Mouse (Mus musculus) hematopoietic stem cell, adult 5-6 weeks (primary cell): ENCODE measurements around the gene Thtpa. TPM values are rescaled to one million over a fixed set of nuclear protein-coding genes. Genes with fewer than 3 reads are reported as not detected.

ENCODE experiments used
- total RNA-seq: library from RNA; stranded (forward); fragments of 172-1452, 232-1000 nt; gene quantifications from 2 replicates; pipeline ENCODE4 v1.2.3, GENCODE M21; 2017

Thtpa gene
- total RNA-seq, 1 experiment from 2014 or later = 9.0 TPM

Other genes with a start within 250 kb of the Thtpa start
- 11.3 and 19.1 TPM in 2 replicates for gene Homez, start 223.8 kb upstream of the Thtpa start, total RNA-seq
- gene Ppp1r3e, start 217.2 kb upstream of the Thtpa start, total RNA-seq = 2.6 and 3.6 TPM in 2 replicates
- 6.1 and 13.1 TPM in 2 replicates for gene Bcl2l2, start 211.4 kb upstream of the Thtpa start, total RNA-seq
- not detected in 2 replicates for gene Gm20521, start 211.3 kb upstream of the Thtpa start, total RNA-seq
- gene Pabpn1, start 202.3 kb upstream of the Thtpa start, total RNA-seq = 268 and 313 TPM in 2 replicates
- gene Slc22a17, start 181.7 kb upstream of the Thtpa start, total RNA-seq = 0.94 and 4.6 TPM in 2 replicates
- not detected in 2 replicates for gene Efs, start 168.7 kb upstream of the Thtpa start, total RNA-seq
- not detected in 2 replicates for gene Il25, start 162.1 kb upstream of the Thtpa start, total RNA-seq
- not detected in 2 replicates for gene Cmtm5, start 158.5 kb upstream of the Thtpa start, total RNA-seq
- gene Myh6, start 127.9 kb upstream of the Thtpa start, total RNA-seq = not detected in 2 replicates
- not detected in 2 replicates for gene Gm17428, start 117.9 kb upstream of the Thtpa start, total RNA-seq
- not detected in 2 replicates for gene Myh7, start 100.2 kb upstream of the Thtpa start, total RNA-seq
- 58.0 and 66.5 TPM in 2 replicates for gene Ngdn, start 79.3 kb upstream of the Thtpa start, total RNA-seq
- gene Zfhx2, start 2.5 kb upstream of the Thtpa start, total RNA-seq = 3.1 and 3.8 TPM in 2 replicates
- gene Ap1g2, start 11.8 kb downstream of the Thtpa start, total RNA-seq = 17.2 and 23.9 TPM in 2 replicates
- gene Jph4, start 22.2 kb downstream of the Thtpa start, total RNA-seq = not detected in 2 replicates
- 1.1 TPM in 1 of 2 replicates, not detected in the other for gene Dhrs2, start 127.2 kb downstream of the Thtpa start, total RNA-seq